Mouse (Mus musculus): Measurements from ENCODE around the gene Plpp6. TPM values are rescaled to one million over a fixed set of nuclear protein-coding genes. Genes with fewer than 3 reads are reported as not detected.

Plpp6 gene
- polyA plus RNA-seq (2012; ENCODE audit: low replicate concordance): 8.2 and 17.2 TPM in 2 replicates

GRCm38 (mm10) chr19:28963842-28964551 is at the start of gene Plpp6:
Gene Plpp6 (plus strand): TSS chr19:28963953.

GRCm38 (mm10) chr19:28967652-28968051 is 3.9 kb downstream of the Plpp6 start, which contains the start of gene 4430402I18Rik:
Gene 4430402I18Rik (minus strand): TSS chr19:28967800.

GRCm38 (mm10) chr19:28990194-28990589 is 26.4 kb downstream of the Plpp6 start, which contains the start of gene Cdc37l1:
Gene Cdc37l1 (plus strand): TSS chr19:28990352.

Other genes with a start within 250 kb of the Plpp6 start
- gene Slc1a1, start 128.9 kb upstream of the Plpp6 start, polyA plus RNA-seq (2012; ENCODE audit: low replicate concordance): 0.09 TPM in 1 of 2 replicates, not detected in the other
- 0.23 TPM in 1 of 2 replicates, not detected in the other for gene 4430402I18Rik, start 3.8 kb downstream of the Plpp6 start, polyA plus RNA-seq (2012; ENCODE audit: low replicate concordance)
- 9.5 and 10.9 TPM in 2 replicates for gene Cdc37l1, start 26.4 kb downstream of the Plpp6 start, polyA plus RNA-seq (2012; ENCODE audit: low replicate concordance)
- gene Ak3, start 84.0 kb downstream of the Plpp6 start, polyA plus RNA-seq (2012; ENCODE audit: low replicate concordance): 8.4 and 19.1 TPM in 2 replicates
- 19.2 and 22.7 TPM in 2 replicates for gene Rcl1, start 137.4 kb downstream of the Plpp6 start, polyA plus RNA-seq (2012; ENCODE audit: low replicate concordance)

Measured in hematopoietic multipotent progenitor cell, adult 10-12 weeks (in vitro differentiated cells).